Mouse (Mus musculus): Measurements from ENCODE around the gene Zic2. TPM values are rescaled to one million over a fixed set of nuclear protein-coding genes. Genes with fewer than 3 reads are reported as not detected.

Zic2 gene
- polyA plus RNA-seq, 1 experiment from 2014 or later = 0.07 TPM

- Histone ChIP-seq H3K9me3 (replicated peaks; ENCODE audit: control insufficient read depth, low read length) (no peaks in the 10 kb centered on the region), H3K27ac (ENCODE audit: low read depth, low read length) (no peak within 1 kb of the TSS), H3K4me3 (ENCODE audit: low read depth, low read length) (peak within 1 kb of the TSS; percentile 51), H3K9ac (ENCODE audit: low read depth, low read length) (peak within 1 kb of the TSS; percentile 28; the same call in 1 of the 2 replicates), H3K4me1 (ENCODE audit: control insufficient read depth, insufficient read depth, low read length) (peaks cover 14% of the 10 kb centered on the region), H3K27me3 (ENCODE audit: control insufficient read depth, insufficient read depth, low read length) (peaks cover 83% of the 10 kb centered on the region), H3K4me2 (peak within 1 kb of the TSS; percentile 88), H3K36me3 (ENCODE audit: control insufficient read depth, insufficient read depth, low read length) (no peaks in the 10 kb centered on the region)
- no peak for ATAC-seq (replicated peaks; ENCODE audit: insufficient number of reproducible peaks, low FRiP score, low TSS enrichment)
- under 1% methylated on average over 59 of the region's 59 CpGs for WGBS (ENCODE audit: insufficient replicate concordance)
These were observed 24.5 kb upstream of the Zic2 start, which contains the start of gene Gm5089 for GRCm38 (mm10) chr14:122450496-122451382. Gene Gm5089 (minus strand): TSS chr14:122451115.

- no peak for ATAC-seq (replicated peaks; ENCODE audit: insufficient number of reproducible peaks, low FRiP score, low TSS enrichment)
- Histone ChIP-seq H3K4me3 (ENCODE audit: low read depth, low read length) (peak overlapping the region; percentile 51; the same call in 1 of the 2 replicates), H3K27ac (ENCODE audit: low read depth, low read length) (no peak overlapping the region), H3K9me3 (replicated peaks; ENCODE audit: control insufficient read depth, low read length) (no peaks in the 10 kb centered on the region), H3K4me1 (ENCODE audit: control insufficient read depth, insufficient read depth, low read length) (peaks cover 14% of the 10 kb centered on the region), H3K9ac (ENCODE audit: low read depth, low read length) (no peak overlapping the region), H3K27me3 (ENCODE audit: control insufficient read depth, insufficient read depth, low read length) (peaks cover 87% of the 10 kb centered on the region), H3K36me3 (ENCODE audit: control insufficient read depth, insufficient read depth, low read length) (no peaks in the 10 kb centered on the region), H3K4me2 (peak overlapping the region; percentile 88; the same call in 1 of the 2 replicates)
- WGBS (ENCODE audit: insufficient replicate concordance) = 57% methylated on average over 5 of the region's 5 CpGs
These were observed 23.6 kb upstream of the Zic2 start for GRCm38 (mm10) chr14:122451551-122452145.

- no peak overlapping the region for H3K27ac ChIP-seq (ENCODE audit: low read depth, low read length)
- WGBS (ENCODE audit: insufficient replicate concordance) = 51% methylated on average over 13 of the region's 13 CpGs
- ATAC-seq (replicated peaks; ENCODE audit: insufficient number of reproducible peaks, low FRiP score, low TSS enrichment) = no peak
- 0 out of 2 replicates have a peak overlapping the region, but pooled peaks have one; percentile 34 for H3K4me3 ChIP-seq (ENCODE audit: low read depth, low read length)
- H3K4me1 ChIP-seq (ENCODE audit: control insufficient read depth, insufficient read depth, low read length) = peaks cover 14% of the 10 kb centered on the region
- H3K36me3 ChIP-seq (ENCODE audit: control insufficient read depth, insufficient read depth, low read length) = no peaks in the 10 kb centered on the region
- H3K4me2 ChIP-seq = peak overlapping the region; percentile 67
- H3K27me3 ChIP-seq (ENCODE audit: control insufficient read depth, insufficient read depth, low read length) = peaks cover 77% of the 10 kb centered on the region
- no peaks in the 10 kb centered on the region for H3K9me3 ChIP-seq (replicated peaks; ENCODE audit: control insufficient read depth, low read length)
- no peak overlapping the region for H3K9ac ChIP-seq (ENCODE audit: low read depth, low read length)
These were observed 22.4 kb upstream of the Zic2 start for GRCm38 (mm10) chr14:122452701-122453387.

- Histone ChIP-seq H3K4me2 (peak overlapping the region; percentile 67), H3K27me3 (ENCODE audit: control insufficient read depth, insufficient read depth, low read length) (peaks cover 73% of the 10 kb centered on the region), H3K4me3 (ENCODE audit: low read depth, low read length) (peak overlapping the region; percentile 34), H3K27ac (ENCODE audit: low read depth, low read length) (no peak overlapping the region), H3K36me3 (ENCODE audit: control insufficient read depth, insufficient read depth, low read length) (no peaks in the 10 kb centered on the region), H3K9me3 (replicated peaks; ENCODE audit: control insufficient read depth, low read length) (no peaks in the 10 kb centered on the region), H3K4me1 (ENCODE audit: control insufficient read depth, insufficient read depth, low read length) (peaks cover 14% of the 10 kb centered on the region), H3K9ac (ENCODE audit: low read depth, low read length) (no peak overlapping the region)
- WGBS (ENCODE audit: insufficient replicate concordance) = 10% methylated on average over 32 of the region's 32 CpGs
- ATAC-seq (replicated peaks; ENCODE audit: insufficient number of reproducible peaks, low FRiP score, low TSS enrichment) = no peak
These were observed 21.7 kb upstream of the Zic2 start for GRCm38 (mm10) chr14:122453388-122453995.

- peak overlapping the region; percentile 67 for H3K4me2 ChIP-seq
- no peaks in the 10 kb centered on the region for H3K36me3 ChIP-seq (ENCODE audit: control insufficient read depth, insufficient read depth, low read length)
- H3K27ac ChIP-seq (ENCODE audit: low read depth, low read length) = no peak overlapping the region
- H3K9ac ChIP-seq (ENCODE audit: low read depth, low read length) = no peak overlapping the region
- peaks cover 68% of the 10 kb centered on the region for H3K27me3 ChIP-seq (ENCODE audit: control insufficient read depth, insufficient read depth, low read length)
- H3K9me3 ChIP-seq (replicated peaks; ENCODE audit: control insufficient read depth, low read length) = no peaks in the 10 kb centered on the region
- ATAC-seq (replicated peaks; ENCODE audit: insufficient number of reproducible peaks, low FRiP score, low TSS enrichment) = no peak
- no peak overlapping the region for H3K4me3 ChIP-seq (ENCODE audit: low read depth, low read length)
- 20% methylated on average over 12 of the region's 12 CpGs for WGBS (ENCODE audit: insufficient replicate concordance)
- H3K4me1 ChIP-seq (ENCODE audit: control insufficient read depth, insufficient read depth, low read length) = peaks cover 14% of the 10 kb centered on the region
These were observed 21.1 kb upstream of the Zic2 start for GRCm38 (mm10) chr14:122453996-122454738.

GRCm38 (mm10) chr14:122454901-122455561 lies 20.2 kb upstream of the Zic2 start:
- whole genome bisulfite sequencing (ENCODE audit: insufficient replicate concordance) = 65% methylated on average over 10 of the region's 10 CpGs
- no peak for ATAC-seq (replicated peaks; ENCODE audit: insufficient number of reproducible peaks, low FRiP score, low TSS enrichment)
- Histone ChIP-seq H3K27me3 (ENCODE audit: control insufficient read depth, insufficient read depth, low read length) (peaks cover 62% of the 10 kb centered on the region), H3K9ac (ENCODE audit: low read depth, low read length) (no peak overlapping the region), H3K4me1 (ENCODE audit: control insufficient read depth, insufficient read depth, low read length) (peaks cover 14% of the 10 kb centered on the region), H3K36me3 (ENCODE audit: control insufficient read depth, insufficient read depth, low read length) (no peaks in the 10 kb centered on the region), H3K27ac (ENCODE audit: low read depth, low read length) (no peak overlapping the region), H3K4me2 (no peak overlapping the region), H3K4me3 (ENCODE audit: low read depth, low read length) (no peak overlapping the region), H3K9me3 (replicated peaks; ENCODE audit: control insufficient read depth, low read length) (no peaks in the 10 kb centered on the region)

- Histone ChIP-seq H3K36me3 (ENCODE audit: control insufficient read depth, insufficient read depth, low read length) (no peaks in the 10 kb centered on the region), H3K4me2 (no peak overlapping the region), H3K4me1 (ENCODE audit: control insufficient read depth, insufficient read depth, low read length) (peaks cover 10% of the 10 kb centered on the region), H3K9ac (ENCODE audit: low read depth, low read length) (no peak overlapping the region), H3K9me3 (replicated peaks; ENCODE audit: control insufficient read depth, low read length) (no peaks in the 10 kb centered on the region), H3K27ac (ENCODE audit: low read depth, low read length) (no peak overlapping the region), H3K4me3 (ENCODE audit: low read depth, low read length) (no peak overlapping the region), H3K27me3 (ENCODE audit: control insufficient read depth, insufficient read depth, low read length) (peaks cover 61% of the 10 kb centered on the region)
- WGBS (ENCODE audit: insufficient replicate concordance) = 78% methylated on average over 4 of the region's 4 CpGs
- no peak for ATAC-seq (replicated peaks; ENCODE audit: insufficient number of reproducible peaks, low FRiP score, low TSS enrichment)
These were observed 19.7 kb upstream of the Zic2 start for GRCm38 (mm10) chr14:122455562-122455958.

All from heart, embryonic 11.5 days (tissue).